Mouse (Mus musculus) cerebellum, adult 2 months (tissue): ENCODE measurements around the gene Pgap1.

Experiments
- CTCF ChIP-seq: fragments of 200-500 bp; IDR thresholded peaks from 2 replicates; pipeline ENCODE4 v1.5.1; 2011; ENCODE audit warnings: low read depth, mild to moderate bottlenecking, control low read depth, low read length, moderate library complexity, borderline replicate concordance; ENCODE audit not compliant: insufficient read depth
- POLR2A ChIP-seq: fragments of 200-500 bp; IDR thresholded peaks from 2 replicates; pipeline ENCODE4 v1.6.1; 2011; ENCODE audit warnings: low read length, control low read depth, borderline replicate concordance; ENCODE audit not compliant: insufficient read depth

DNA sequence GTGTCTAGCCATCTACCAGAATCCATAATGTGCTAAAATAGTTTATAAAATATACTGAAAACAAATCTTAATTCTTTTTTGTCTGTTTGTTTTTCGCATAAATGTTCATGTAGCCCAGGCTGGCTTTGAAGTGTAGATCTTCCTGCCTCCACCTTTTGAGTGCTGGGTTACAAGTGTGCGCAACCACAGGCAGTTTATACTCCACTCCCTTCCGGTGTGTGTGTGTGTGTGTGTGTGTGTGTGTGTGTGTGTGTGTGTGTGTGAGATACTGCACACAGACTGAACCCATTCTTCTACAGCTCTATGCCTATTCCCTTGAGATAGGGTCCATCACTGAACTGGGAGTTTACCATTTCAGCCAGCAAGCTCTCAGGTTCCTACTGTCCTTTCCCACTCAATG lies 64.0 kb downstream of the Pgap1 start:
- TF ChIP-seq CTCF (no peak), POLR2A (no peak)
